Mouse (Mus musculus): ENCODE results near the gene Abcc1.

DNA sequence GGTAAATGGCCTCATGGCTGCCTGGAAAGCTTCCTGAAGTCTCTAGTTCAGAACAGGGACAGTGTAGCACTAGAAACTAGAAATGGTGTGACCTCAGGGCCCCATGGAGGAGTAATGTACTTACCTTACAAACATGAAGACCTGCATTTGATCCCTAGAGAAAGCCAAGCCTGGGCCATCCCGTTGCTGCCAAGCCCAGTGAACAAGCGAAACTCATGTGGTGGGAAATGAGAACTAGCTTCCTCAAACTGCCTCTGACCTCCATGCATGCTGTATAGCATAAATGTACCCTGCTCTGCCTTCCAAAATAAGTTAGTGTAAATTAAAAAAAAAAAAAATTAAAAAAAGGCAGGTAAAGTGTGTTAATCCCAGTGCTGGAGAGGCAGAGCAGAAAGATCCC is 101.2 kb downstream of the Abcc1 start:
- TF ChIP-seq CTCF (conservative IDR thresholded peaks at IDR 0.05; ENCODE audit: low read length): no peak
- no peak for TF ChIP-seq POU5F1 (IDR thresholded peaks at IDR 0.05; ENCODE audit: borderline replicate concordance, low read length)
- TF ChIP-seq NANOG (IDR thresholded peaks at IDR 0.05; ENCODE audit: borderline replicate concordance, low read length): no peak
